Mouse (Mus musculus) neutrophil, adult 5-6 weeks (primary cell): ENCODE data around the gene Tmem56. TPM values are rescaled to one million over a fixed set of nuclear protein-coding genes. Genes with fewer than 3 reads are reported as not detected.

ENCODE experiments used
- ATAC-seq: fragments of 151-379, 151-347 bp; 2 replicates; pipeline ENCODE4 v1.8.0; 2017; ENCODE audit warnings: mild to moderate bottlenecking, moderate TSS enrichment; ENCODE audit not compliant: insufficient number of reproducible peaks, poor library complexity, low FRiP score, severe bottlenecking; ENCODE audit errors: extremely low read depth
- total RNA-seq: library from RNA; stranded (forward); fragments of 200-1000 nt; gene quantifications from 2 replicates; pipeline ENCODE4 v1.2.3, GENCODE M21; 2017

The Tmem56 gene
- total RNA-seq: 1.4 TPM in 1 of 2 replicates, not detected in the other

DNA sequence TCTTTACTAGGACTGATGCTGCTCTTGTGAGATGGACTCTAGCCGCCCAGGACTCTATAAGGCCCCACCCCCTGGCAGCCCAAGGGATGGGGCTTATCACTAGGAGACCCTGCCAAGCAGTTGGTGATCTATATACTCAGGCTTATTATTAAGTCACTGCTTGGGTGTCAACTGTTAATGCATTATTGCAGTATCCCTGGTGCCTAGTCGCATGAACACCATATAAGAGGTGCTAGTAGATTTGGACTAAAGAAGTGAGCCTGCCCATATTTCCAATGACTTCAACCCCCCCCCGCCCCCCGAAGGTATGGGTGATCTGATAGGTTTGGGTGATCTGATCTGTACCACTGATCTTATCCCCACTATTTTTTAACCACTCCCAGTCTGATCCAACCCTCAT is at the start of gene Tmem56:
TSS of gene Tmem56 (minus strand) at position 101 of the 400 bp plus-strand sequence.
- ATAC-seq: no peak

- ATAC-seq: peak; percentile 89
Observed at GRCm38 (mm10) chr3:121330244-121330646, 47.3 kb upstream of the Tmem56 start.

GRCm38 (mm10) chr3:121329647-121330046 is 46.7 kb upstream of the Tmem56 start:
- ATAC-seq: no peak

- ATAC-seq: no peak
Observed at GRCm38 (mm10) chr3:121327406-121327805, 44.5 kb upstream of the Tmem56 start.

DNA sequence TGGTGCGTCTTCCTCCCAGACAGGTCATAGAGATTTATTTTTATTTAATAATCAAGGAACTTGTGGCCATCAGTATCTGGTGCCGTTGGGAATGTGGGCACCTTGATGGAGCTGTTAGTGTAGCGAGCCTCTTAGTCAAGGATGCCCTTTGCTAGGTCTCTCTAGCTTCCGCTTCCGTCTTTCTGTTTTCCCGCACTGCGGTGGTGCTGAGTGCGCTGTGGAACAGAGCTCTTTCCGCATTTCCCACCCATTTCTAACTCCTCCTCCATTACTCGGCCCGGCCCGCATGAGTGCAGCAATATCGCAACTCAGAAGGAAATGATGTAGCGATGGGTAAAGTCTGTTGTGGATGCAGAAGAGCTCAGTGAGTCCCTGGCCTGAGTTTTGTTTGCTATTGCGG is 40.5 kb upstream of the Tmem56 start:
- ATAC-seq: no peak

GRCm38 (mm10) chr3:121320896-121321295 is 38.0 kb upstream of the Tmem56 start:
- ATAC-seq: no peak

- no peak for ATAC-seq
Observed at GRCm38 (mm10) chr3:121319906-121320305, 37.0 kb upstream of the Tmem56 start.

GRCm38 (mm10) chr3:121315498-121315897 is 32.6 kb upstream of the Tmem56 start:
- no peak for ATAC-seq

- no peak for ATAC-seq
Observed at GRCm38 (mm10) chr3:121314149-121314548, 31.3 kb upstream of the Tmem56 start.

GRCm38 (mm10) chr3:121312979-121313378 is 30.1 kb upstream of the Tmem56 start:
- ATAC-seq: no peak

DNA sequence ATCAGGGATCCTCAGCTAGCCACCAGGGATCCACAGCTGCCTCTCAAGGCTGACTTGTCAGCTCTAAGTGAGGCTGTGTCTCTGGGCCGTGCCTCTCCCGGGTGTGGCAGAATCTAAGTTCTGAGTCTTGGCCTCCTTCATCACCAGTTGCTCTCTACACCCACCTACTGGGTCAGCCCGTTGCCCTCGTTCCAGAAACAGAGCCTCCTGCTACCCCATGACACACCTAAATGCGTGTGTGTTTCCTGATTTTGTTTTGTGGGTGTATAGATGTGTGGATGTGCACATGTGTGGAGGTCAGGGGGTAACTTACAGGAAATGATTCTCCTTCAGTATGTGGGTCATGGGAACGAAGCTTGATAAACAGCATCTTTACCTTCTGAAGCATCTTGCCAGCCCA is 29.5 kb upstream of the Tmem56 start:
- no peak for ATAC-seq

- ATAC-seq: no peak
Observed at GRCm38 (mm10) chr3:121309896-121310714, 27.2 kb upstream of the Tmem56 start.

DNA sequence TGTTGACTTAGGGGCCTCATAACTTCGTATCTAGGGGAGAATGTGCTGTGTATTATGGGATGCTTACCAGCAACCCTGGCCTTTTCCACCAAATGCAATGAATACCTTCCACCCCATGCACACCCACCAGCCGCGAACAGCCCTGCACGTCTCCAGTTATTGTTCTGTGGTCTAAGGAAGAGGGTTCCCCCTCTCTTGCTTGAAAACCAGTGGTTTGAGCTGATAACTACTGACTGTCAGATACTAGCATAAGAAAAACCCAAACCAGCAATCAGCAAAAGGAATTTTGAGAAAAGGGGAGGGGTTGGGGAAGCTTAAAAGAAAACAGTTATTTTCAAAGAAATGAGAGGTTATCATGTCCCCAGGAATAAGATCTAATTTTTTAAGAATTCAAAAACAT is 26.5 kb upstream of the Tmem56 start:
- ATAC-seq: no peak

DNA sequence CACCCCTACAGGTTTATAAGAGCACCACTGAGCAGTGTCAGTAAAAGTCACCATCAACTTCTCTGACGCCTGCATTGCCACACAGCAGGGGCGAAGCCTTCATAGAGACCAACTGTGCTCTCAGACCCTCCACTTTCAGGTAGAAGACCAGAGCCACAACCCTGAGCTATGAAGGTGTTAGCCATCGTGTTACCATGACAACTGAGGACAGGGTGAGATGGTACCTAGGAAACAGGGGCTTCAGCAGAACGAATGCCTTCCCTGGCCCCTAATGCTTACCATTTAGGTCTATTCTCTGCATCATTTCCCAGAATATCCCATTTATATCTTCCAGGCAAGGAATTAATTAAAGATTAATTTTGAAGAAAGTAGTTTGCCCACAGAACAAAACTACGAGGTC is 26.0 kb upstream of the Tmem56 start:
- no peak for ATAC-seq

DNA sequence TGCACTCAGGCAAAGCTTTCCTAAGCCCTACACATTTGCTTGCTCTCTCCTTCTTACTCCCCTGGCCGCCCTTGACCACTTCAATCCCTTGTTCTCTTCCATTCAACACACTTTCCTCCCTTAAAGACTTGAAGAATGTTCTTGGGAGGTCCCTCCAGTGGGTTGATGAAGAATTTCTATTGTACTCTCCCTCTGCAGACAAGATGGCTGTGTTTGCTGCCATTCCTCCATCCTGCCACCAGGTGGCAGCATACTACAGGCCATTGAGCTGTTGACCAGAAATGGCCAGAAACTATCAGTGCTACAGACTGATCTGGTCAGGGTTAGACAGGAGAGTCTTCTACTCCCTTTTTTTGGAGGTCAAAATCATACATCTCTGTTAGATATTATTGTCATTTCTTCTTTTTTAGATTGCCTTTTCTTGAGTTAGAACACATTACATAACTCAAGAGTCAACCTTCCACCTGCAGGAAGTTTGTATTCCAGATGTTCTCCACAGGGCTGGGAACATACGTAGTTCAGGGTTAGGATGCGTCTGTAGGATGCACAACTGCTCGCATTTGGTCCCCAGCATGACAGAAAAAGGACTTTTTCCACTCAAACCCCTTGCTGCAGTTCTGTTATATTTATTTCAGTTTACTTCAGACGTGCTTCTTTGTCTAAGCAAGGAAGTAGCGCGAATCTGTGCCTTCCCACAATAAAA is 24.8 kb upstream of the Tmem56 start:
- peak; percentile 88 for ATAC-seq

DNA sequence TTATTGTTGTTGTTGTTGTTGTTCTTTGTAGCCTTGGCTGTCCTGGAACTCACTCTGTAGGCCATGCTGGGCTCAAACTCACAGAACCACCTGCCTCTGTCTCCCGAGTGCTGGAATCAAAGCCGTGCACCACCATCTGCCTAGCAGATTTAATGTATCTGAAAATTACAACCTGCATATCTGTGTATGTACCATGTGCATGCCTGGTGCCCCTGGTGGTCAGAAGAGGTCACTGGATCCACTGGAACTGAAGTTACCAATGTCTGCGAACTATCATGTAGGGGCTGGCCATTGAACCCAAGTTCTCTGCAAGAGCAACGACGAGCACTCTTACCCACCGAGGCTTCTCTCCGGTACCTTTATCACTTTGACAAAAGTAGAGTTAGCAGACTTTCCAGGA is 23.7 kb upstream of the Tmem56 start:
- no peak; the same call in 1 of the 2 replicates for ATAC-seq

- ATAC-seq: no peak
Observed at GRCm38 (mm10) chr3:121294200-121294599, 11.3 kb upstream of the Tmem56 start.

- ATAC-seq: peak; percentile 94
Observed at GRCm38 (mm10) chr3:121291560-121292258, 8.8 kb upstream of the Tmem56 start, which contains the start of gene Alg14. Alg14 (plus strand) TSS chr3:121291773.

DNA sequence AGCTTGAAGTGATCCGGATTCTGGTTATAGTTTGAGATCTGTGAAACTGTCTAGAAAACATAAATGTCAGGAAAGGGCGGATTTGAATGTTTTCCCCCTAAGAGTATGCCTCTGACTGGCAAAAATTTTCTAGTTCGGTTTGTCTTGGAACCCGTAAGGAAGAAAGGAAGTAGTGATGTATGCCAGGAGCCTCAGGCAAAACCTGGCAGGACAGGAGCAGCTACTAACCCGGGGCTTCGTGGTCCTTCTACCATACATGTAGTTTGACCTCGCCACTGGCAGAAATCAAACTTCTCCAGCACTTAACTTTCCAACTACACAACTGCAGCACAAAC is 8.3 kb upstream of the Tmem56 start:
- no peak for ATAC-seq

DNA sequence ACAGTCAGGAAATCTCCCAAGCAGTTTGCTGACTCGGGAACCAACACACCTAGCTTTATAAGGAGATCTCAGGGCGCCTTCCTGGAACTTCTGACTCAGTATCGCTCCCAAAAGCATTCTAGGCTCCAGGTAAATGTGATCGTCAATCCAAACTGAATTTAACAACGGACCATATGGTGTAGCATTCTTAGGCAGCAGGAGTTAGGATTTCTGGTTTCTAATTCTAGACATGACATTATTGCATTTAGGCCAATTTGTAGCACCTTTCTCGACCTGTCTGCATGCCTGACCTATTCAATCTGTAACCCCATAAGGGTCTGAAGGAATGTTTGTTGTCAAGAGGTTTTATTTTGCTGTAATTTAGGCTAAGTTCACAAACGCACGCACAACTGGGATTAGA is 7.8 kb upstream of the Tmem56 start:
- no peak for ATAC-seq
